16 mouse cellular contexts compared by ENCODE assay signal in the genomic region with DNA sequence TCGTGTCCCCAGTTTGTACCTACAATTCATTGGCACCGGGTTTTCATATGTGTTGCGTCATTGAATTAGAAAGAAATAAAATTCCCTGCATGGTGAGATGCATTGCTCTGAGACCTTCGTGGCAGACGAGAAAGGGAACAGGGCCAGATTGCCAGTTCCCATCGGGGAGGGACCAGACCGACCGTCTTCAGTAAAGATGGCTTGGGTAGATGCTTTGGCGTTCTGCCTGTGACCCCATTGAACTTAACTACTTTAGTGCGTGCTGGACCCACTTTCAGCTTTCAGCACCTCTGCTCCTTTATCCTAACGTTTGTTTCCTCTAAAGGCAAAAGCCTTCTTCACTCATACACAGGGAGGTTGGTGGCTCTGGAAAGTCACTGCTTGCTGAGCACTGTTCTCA.
"Had no signal": no experiment of that assay in that cellular context is flagged by ENCODE, and none has a peak within 500 bp of the region (broad histone marks: within the 10 kb centered on the region; RNA-seq: fewer than 3 reads in every experiment).

No protein-coding gene starts in this region.

- H3K4me1 ChIP-seq: neural tube, embryonic 13.5 days; neural tube, embryonic 15.5 days; stomach, embryonic 15.5 days had no signal

- H3K9me3 ChIP-seq: neural tube, embryonic 13.5 days; neural tube, embryonic 15.5 days; stomach, embryonic 15.5 days had no signal

- H3K27me3 ChIP-seq: neural tube, embryonic 13.5 days; neural tube, embryonic 15.5 days; stomach, embryonic 15.5 days had no signal

- DNase-seq: retina, postnatal 1 day; right cerebral cortex, adult 18-20 months; right cerebral cortex, postnatal 14 days; right cerebral cortex, postnatal 25 days; right cerebral cortex, postnatal 4 days; spleen, adult 18-20 months; thymus, adult 18-20 months; thymus, adult 2 months; thymus, postnatal 14 days; thymus, postnatal 25 days; thymus, postnatal 36 days; thymus, postnatal 4 days had no signal

- H3K27ac ChIP-seq: neural tube, embryonic 13.5 days; neural tube, embryonic 15.5 days; stomach, embryonic 15.5 days; stomach, postnatal 0 days had no signal

- H3K9ac ChIP-seq: neural tube, embryonic 13.5 days; neural tube, embryonic 15.5 days; stomach, embryonic 15.5 days had no signal

- H3K36me3 ChIP-seq: neural tube, embryonic 13.5 days; neural tube, embryonic 15.5 days; stomach, embryonic 15.5 days had no signal

- H3K4me3 ChIP-seq: neural tube, embryonic 13.5 days; neural tube, embryonic 15.5 days; stomach, embryonic 15.5 days had no signal

- H3K4me2 ChIP-seq: neural tube, embryonic 13.5 days; neural tube, embryonic 15.5 days; stomach, embryonic 15.5 days had no signal
